Mouse (Mus musculus) megakaryocyte, embryonic 14.5 days (primary cell): ENCODE data around the gene Zfp385b. TPM values are rescaled to one million over a fixed set of nuclear protein-coding genes. Genes with fewer than 3 reads are reported as not detected.

Experiments used
- H3K27me3 ChIP-seq: replicated peaks from 2 replicates; pipeline ENCODE3; 2012; ENCODE audit warnings: inconsistent platforms
- H3K36me3 ChIP-seq: replicated peaks from 2 replicates; pipeline ENCODE3; 2012; ENCODE audit warnings: low read length, inconsistent platforms, mixed read lengths
- H3K4me1 ChIP-seq: 2 replicates; pipeline ENCODE4 v1.6.1; 2012; ENCODE audit warnings: inconsistent platforms
- H3K4me3 ChIP-seq: replicated peaks from 2 replicates; pipeline ENCODE3; 2012; ENCODE audit warnings: moderate library complexity, mild to moderate bottlenecking, inconsistent platforms
- H3K9me3 ChIP-seq: 2 replicates; pipeline ENCODE4 v1.6.1; 2012; ENCODE audit warnings: inconsistent platforms
- FLI1 ChIP-seq: IDR thresholded peaks from 2 replicates; pipeline ENCODE4 v1.6.1; 2012; ENCODE audit warnings: low read length, inconsistent platforms, mixed read lengths
- GATA1 ChIP-seq: IDR thresholded peaks from 3 replicates; pipeline ENCODE4 v1.6.1; 2012; ENCODE audit warnings: mixed read lengths, low read length, inconsistent platforms, borderline replicate concordance
- polyA plus RNA-seq: library from polyadenylated mRNA; stranded (reverse); fragments of >175 nt; gene quantifications from 2 replicates; pipeline ENCODE4 v1.2.3, GENCODE M21; 2012; ENCODE audit warnings: low replicate concordance; ENCODE audit not compliant: insufficient read depth

Zfp385b gene
- polyA plus RNA-seq, 1 experiment, result not detected

GRCm38 (mm10) chr2:77610303-77610991 is 209.0 kb downstream of the Zfp385b start:
- TF ChIP-seq GATA1, result no peak
- no peak for TF ChIP-seq FLI1
- Histone ChIP-seq H3K9me3 (peaks cover 34% of the 10 kb centered on the region), H3K36me3 (no peaks in the 10 kb centered on the region), H3K27me3 (no peaks in the 10 kb centered on the region), H3K4me3 (no peak overlapping the region), H3K4me1 (no peaks in the 10 kb centered on the region)

GRCm38 (mm10) chr2:77609452-77609851 is 210.0 kb downstream of the Zfp385b start:
- Histone ChIP-seq H3K36me3 (no peaks in the 10 kb centered on the region), H3K4me1 (no peaks in the 10 kb centered on the region), H3K27me3 (no peaks in the 10 kb centered on the region), H3K4me3 (no peak overlapping the region), H3K9me3 (peaks cover 28% of the 10 kb centered on the region)
- no peak for TF ChIP-seq GATA1
- TF ChIP-seq FLI1, result no peak

- no peaks in the 10 kb centered on the region for H3K4me1 ChIP-seq
- H3K36me3 ChIP-seq, result no peaks in the 10 kb centered on the region
- H3K27me3 ChIP-seq, result no peaks in the 10 kb centered on the region
- H3K9me3 ChIP-seq, result peaks cover 28% of the 10 kb centered on the region
- no peak overlapping the region for H3K4me3 ChIP-seq
- TF ChIP-seq GATA1 (no peak), FLI1 (no peak)
Observed at GRCm38 (mm10) chr2:77608666-77609065, 210.8 kb downstream of the Zfp385b start.

GRCm38 (mm10) chr2:77593461-77593860 is 226.0 kb downstream of the Zfp385b start:
- Histone ChIP-seq H3K4me3 (no peak overlapping the region), H3K27me3 (no peaks in the 10 kb centered on the region), H3K9me3 (peaks cover 27% of the 10 kb centered on the region), H3K36me3 (no peaks in the 10 kb centered on the region), H3K4me1 (no peaks in the 10 kb centered on the region)
- TF ChIP-seq GATA1 (no peak), FLI1 (no peak)

GRCm38 (mm10) chr2:77592525-77592924 is 226.9 kb downstream of the Zfp385b start:
- H3K36me3 ChIP-seq, result no peaks in the 10 kb centered on the region
- TF ChIP-seq GATA1 (no peak), FLI1 (no peak)

GRCm38 (mm10) chr2:77589205-77589901 is 230.1 kb downstream of the Zfp385b start:
- H3K9me3 ChIP-seq, result peaks cover 44% of the 10 kb centered on the region
- no peaks in the 10 kb centered on the region for H3K27me3 ChIP-seq
- H3K4me3 ChIP-seq, result peak overlapping the region; percentile 33
- TF ChIP-seq GATA1 (no peak), FLI1 (no peak)
- H3K4me1 ChIP-seq, result no peaks in the 10 kb centered on the region
- no peaks in the 10 kb centered on the region for H3K36me3 ChIP-seq

More at GRCm38 (mm10) chr2:77592525-77592924, 226.9 kb downstream of the Zfp385b start:
- Histone ChIP-seq H3K4me1 (no peaks in the 10 kb centered on the region), H3K27me3 (no peaks in the 10 kb centered on the region), H3K9me3 (peaks cover 29% of the 10 kb centered on the region), H3K4me3 (no peak overlapping the region)

- H3K4me1 ChIP-seq, result no peaks in the 10 kb centered on the region
- H3K27me3 ChIP-seq, result no peaks in the 10 kb centered on the region
- H3K9me3 ChIP-seq, result peaks cover 41% of the 10 kb centered on the region
- H3K4me3 ChIP-seq, result no peak overlapping the region
- no peaks in the 10 kb centered on the region for H3K36me3 ChIP-seq
- no peak for TF ChIP-seq GATA1
- no peak for TF ChIP-seq FLI1
Observed at GRCm38 (mm10) chr2:77587387-77587786, 232.1 kb downstream of the Zfp385b start.

- Histone ChIP-seq H3K27me3 (no peaks in the 10 kb centered on the region), H3K4me1 (no peaks in the 10 kb centered on the region), H3K36me3 (no peaks in the 10 kb centered on the region), H3K4me3 (no peak overlapping the region), H3K9me3 (peaks cover 40% of the 10 kb centered on the region)
- TF ChIP-seq FLI1, result no peak
- no peak for TF ChIP-seq GATA1
Observed at GRCm38 (mm10) chr2:77586581-77587360, 232.7 kb downstream of the Zfp385b start.

GRCm38 (mm10) chr2:77583586-77583985 is 235.9 kb downstream of the Zfp385b start:
- no peaks in the 10 kb centered on the region for H3K27me3 ChIP-seq
- H3K4me3 ChIP-seq, result no peak overlapping the region
- no peaks in the 10 kb centered on the region for H3K36me3 ChIP-seq
- H3K4me1 ChIP-seq, result no peaks in the 10 kb centered on the region
- peaks cover 27% of the 10 kb centered on the region for H3K9me3 ChIP-seq
- TF ChIP-seq FLI1, result no peak
- no peak for TF ChIP-seq GATA1
